Mouse (Mus musculus) gastrocnemius, postnatal 4 days (tissue): ENCODE data around the gene Ephb1. TPM values are rescaled to one million over a fixed set of nuclear protein-coding genes. Genes with fewer than 3 reads are reported as not detected.

Experiments used
- DNase-seq, 2 experiments: peaks; one replicate each; pipeline ENCODE4 v3.0.0; 2021 to 2022; ENCODE audit warnings: low spot score in 2 of 2, mixed read lengths in 2 of 2
- total RNA-seq, 2 experiments: library from RNA; stranded (reverse); gene quantifications; 2 replicates each; pipeline ENCODE4 v1.2.3; 2021

The Ephb1 gene
- total RNA-seq, 2 experiments from 2014 or later, result 4.9 to 5.4 TPM

- no peak for DNase-seq
Measured at GRCm38 (mm10) chr9:102073404-102073803, 281.1 kb downstream of the Ephb1 start.

DNA sequence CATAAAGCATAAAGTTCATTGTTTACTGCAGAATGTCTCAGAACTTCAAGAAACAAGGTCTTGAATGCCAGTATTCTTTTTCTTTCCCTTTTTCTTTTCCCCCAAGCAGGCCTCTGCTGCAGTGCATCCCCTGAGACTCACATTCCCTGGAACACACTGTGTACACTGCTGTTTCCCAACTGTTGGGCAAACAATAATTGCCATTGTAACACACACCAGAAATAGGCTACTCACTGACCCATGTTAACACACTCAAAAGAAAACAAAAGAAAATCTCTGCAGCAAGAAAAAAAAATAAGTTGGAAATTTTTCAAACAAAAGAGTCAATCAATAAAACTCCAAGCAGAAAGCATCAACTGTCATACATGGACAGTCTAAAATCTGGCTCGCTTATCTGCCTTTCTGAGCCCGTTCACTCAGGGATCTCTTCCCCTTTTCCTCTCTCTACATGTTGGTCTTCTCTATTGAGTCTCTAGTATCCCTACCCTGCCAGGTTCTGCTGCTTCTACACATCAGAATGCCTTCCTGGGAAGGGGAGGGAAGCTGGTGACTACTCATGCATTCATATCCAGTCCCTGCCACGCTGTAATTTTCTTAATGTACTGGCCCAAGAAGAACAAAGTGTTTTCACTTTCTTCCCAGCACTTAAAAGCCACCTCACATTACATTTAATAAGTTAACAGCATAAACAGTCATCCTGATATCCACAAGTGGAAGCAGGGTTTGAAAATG, 285.2 kb downstream of the Ephb1 start:
- no peak for DNase-seq

DNA sequence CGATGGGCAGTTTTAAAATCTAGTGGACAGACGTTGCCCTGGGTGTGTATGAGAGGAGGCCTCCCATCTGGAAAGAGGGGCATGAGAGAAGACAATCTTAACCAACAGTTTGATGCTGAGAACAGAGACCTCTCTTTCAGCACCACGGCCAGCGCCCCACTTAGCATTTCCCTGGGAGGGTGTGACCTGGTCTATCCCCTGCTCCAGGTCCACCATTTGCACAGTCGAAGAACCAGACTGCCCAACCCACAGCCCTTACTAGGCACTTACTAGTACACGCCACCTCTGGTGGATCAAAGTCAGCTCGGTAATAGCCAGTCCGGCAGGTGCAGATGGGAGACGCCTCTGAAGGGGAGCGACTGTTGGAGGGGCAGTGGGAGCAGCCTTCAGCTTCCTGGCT, 287.9 kb downstream of the Ephb1 start:
- DNase-seq, result peak in 1 of 2 experiments; percentile 26

GRCm38 (mm10) chr9:102045886-102046285, 308.6 kb downstream of the Ephb1 start:
- no peak for DNase-seq

DNA sequence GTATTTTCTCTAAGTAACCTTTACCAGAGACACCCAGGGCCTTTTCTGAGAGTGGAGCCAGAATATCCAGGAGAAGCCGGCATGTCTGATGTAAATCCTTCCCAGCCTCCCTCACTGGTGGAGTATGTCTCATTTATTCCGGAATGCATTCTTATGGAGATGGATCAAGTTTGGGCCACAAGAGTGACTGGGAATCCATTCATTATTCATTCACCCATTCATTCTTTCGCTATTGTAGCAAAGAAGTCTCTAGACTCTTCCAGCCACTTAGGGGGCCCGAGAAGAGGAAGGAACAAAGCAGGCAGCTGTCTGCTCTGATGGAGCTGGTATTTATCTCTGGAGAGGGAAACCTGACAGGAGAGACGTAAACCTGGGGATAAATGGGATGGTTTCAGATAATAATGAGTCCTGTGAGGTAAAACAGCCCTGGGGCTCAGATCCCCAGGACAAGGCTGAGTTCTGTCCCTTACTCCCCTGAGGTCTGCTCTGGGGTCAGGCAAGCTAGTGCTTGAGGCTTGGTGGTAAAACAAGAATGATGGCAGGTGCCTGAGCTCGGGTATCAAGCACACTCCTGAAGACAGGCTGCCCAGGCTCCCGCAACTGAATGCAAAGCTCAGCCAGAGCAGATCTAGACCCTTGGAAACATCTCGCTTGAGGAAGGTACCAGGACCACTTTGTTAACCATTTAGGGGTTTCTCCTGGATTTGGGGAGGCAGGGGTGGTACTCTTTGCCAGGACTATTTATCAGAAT, 309.2 kb downstream of the Ephb1 start:
- DNase-seq, result no peak

- DNase-seq, result no peak
Measured at GRCm38 (mm10) chr9:102039011-102039733, 315.3 kb downstream of the Ephb1 start.

DNA sequence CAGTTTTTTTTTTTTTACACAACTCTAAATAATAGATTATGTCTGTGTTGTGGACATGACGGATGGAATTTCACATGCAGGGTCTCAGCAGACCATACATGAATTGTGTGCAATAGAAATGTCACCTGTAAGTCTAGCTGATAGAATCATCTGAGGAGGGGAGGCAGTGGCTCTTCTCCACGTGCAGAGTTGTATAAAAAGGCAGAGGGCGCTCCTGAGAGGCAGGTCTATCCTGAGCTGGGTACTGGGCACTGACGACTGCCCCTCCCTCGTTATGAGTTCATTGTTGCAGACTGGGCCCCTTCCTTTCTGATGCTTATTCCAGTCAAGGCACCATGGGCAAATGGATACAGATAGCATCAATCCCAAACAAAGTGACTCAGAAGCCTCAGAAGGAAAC, 318.4 kb downstream of the Ephb1 start:
- no peak for DNase-seq

DNA sequence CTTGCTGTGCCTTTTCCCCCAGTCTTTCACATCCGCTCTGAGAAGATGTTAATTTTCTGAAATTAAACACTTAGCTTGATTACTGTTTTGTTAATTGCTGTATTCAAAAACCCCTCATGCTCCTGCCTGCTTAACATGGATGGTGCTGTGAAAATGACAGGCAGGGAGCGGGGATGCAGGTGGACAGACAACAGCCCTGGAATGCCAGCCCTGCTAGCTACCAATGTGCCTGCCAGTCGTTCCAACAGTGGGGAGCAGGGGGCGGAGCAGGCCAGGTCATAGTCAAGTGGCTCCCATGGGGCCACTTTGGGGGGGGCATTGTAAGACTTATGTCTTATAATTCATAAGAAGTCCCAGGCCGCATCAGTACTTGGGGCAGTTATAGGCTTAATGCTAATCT, 321.3 kb downstream of the Ephb1 start:
- DNase-seq, result no peak

DNA sequence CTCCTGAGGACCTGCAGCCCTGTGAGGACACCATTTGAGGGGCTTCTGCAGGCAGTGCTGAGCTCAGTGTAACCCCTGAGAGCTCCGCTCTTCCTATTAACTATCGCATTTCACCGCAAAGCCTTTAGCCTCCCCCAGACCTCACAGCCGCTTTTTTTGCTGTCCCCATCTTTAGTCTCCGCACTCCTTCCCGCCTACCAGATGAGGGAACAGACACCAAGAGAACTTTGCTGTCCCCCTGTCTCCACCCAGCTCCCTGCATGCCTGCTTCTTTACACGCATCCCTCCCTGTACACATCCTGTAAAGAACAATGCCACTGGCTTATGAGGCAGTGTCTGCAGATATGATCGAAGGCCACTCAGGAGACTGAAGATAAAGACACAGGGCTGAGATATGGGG, 322.1 kb downstream of the Ephb1 start:
- DNase-seq, result no peak

GRCm38 (mm10) chr9:102029661-102030060, 324.8 kb downstream of the Ephb1 start:
- no peak for DNase-seq

DNA sequence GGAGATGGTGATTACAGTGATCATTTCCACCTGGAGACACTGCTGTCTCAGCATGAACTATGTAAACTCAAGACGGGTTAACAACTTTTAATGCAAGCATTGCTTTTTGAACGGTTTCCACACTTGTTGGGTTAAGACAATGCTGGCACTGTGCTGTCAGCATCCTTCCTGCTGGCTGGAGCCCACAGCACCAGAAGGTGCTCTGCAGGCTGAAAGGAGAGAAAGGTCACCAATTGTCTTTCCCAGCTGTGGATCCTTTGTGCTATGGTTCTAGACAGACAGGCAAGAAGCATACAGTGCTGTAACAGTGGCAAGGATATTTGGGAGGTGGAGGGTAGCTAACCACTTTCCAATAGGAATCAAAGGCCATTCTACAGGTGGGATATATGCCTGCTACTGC, 328.4 kb downstream of the Ephb1 start:
- no peak for DNase-seq

GRCm38 (mm10) chr9:102025141-102025540, 329.4 kb downstream of the Ephb1 start:
- no peak for DNase-seq

DNA sequence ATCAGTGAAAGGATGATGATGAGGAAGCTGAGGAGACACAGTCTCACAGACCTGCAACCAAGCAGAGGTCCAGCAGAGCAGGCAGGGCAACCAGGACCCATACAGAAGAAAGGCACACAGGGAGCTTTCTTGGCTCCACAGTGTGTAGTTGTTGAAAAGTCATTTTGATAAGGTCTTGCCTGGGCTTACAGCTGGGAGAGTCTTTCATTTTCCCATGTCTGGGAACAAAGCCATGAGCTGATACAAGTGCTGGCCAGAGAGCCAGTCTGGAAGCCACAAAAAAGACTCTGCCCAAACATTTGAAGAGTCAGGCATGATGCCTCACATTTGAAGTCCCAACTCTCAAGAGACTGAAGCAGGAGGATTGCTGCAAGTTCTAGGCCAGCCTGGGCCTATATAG, 339.0 kb downstream of the Ephb1 start:
- no peak for DNase-seq

DNA sequence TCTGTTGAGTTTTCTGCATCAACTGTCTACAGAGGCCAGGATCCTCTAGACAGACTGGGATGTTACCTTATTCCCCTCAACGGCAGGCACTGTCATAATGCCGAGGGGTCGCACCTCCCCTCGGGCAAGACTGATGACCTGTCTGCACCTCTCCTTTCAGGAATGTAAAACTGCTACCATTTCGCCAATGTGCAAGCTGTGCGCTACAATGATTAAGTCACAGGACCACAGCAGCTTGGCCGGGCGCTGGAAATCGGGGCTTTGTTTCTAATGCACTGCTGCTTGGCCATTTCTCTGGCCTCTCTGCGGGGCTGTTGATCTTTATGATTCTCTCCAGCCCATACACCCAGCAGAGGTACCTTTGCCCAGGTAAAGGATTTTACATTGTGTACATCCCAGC, 346.8 kb downstream of the Ephb1 start:
- DNase-seq, result no peak

DNA sequence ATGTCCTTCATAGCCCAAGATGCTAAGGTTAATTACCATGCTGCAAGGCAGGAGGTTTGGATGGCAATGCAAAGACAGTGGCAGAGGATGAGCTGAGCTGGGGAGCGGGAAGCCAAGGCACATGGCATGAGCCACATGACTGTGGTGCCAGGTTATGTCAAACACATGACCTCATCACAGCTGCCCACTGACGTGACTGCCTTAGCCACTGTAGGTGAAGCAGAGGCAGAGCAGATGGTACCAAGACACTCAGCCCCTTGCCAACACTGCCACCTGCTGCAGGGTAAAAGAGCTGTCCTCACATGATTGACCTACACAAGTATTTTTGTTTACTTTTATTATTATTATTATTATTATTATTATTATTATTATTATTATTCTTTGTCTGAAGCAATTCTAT, 348.0 kb downstream of the Ephb1 start:
- no peak for DNase-seq

GRCm38 (mm10) chr9:102002920-102003319, 351.6 kb downstream of the Ephb1 start:
- no peak for DNase-seq

DNA sequence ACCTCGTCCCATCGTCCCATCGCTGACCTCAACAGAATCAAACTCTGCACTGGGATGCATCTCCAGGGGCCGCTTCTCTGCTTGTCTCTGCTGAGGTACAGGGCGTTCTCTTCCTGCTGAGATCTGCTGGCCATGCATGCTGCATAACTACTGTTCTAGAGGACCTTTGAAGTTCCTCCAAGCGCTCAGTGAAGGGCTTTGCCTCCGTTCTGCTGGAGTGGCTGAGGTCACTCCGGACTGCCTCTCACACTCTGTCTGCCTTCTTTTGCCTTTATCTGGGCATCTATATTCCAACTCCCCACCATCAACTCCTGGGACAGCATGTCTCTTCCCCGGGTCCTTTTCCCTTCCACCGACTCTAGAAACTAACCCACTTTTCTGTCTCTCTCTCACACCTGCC, 352.3 kb downstream of the Ephb1 start:
- DNase-seq, result no peak

GRCm38 (mm10) chr9:102001633-102002165, 352.8 kb downstream of the Ephb1 start:
- DNase-seq, result no peak

DNA sequence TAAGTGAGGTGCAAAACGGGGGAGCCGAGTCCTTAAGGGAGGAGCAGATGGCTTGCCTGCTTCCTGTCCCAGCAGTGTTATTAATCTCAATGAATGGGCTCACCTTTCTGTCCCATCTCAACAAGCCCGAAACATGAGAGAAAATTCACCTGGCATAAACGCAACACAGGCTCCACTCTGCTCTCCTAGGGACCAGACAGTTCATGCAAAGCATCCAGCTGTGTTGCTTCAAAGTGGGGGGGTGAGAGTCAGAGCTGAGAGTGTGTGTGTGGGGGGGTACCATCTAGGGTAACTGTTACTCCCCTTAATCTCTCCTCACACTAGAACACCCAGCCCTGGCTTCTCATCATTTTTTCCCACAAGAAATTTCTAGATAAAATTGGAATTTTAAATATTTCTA, 354.8 kb downstream of the Ephb1 start:
- no peak for DNase-seq

DNA sequence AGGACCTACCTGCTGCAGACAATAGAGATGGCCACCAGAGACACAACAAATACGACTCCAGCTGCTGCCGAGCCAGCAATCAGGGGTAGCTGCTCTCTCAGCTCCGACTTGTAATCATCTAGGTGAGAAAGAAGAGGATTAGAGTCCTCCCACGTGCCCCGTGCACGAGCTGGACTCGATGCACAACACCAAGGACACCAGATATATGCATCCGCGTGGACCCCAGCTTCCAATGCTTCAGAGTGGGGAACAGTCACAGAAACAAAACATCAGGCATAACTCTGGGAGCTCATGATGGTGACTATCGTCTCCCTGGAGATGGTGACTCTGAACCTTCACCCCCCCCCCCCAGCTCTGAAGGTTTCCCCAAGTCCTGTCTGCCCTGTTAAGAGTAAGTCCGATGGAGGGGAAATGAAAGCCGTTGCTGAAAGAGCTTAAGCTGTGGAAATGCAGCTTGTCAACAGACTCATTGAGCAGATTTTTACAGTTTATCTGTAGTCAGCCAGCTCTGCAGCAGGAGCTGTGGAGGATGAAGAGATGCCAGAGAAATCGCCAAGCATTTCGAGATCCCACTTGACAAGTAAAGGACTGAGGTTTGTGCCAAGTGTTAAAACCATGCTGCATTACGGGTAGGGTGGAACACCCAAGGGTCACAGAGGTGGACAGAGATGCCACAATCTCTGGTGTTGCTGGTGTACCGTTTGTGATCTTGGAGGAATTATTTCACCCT, 357.6 kb downstream of the Ephb1 start:
- no peak for DNase-seq

DNA sequence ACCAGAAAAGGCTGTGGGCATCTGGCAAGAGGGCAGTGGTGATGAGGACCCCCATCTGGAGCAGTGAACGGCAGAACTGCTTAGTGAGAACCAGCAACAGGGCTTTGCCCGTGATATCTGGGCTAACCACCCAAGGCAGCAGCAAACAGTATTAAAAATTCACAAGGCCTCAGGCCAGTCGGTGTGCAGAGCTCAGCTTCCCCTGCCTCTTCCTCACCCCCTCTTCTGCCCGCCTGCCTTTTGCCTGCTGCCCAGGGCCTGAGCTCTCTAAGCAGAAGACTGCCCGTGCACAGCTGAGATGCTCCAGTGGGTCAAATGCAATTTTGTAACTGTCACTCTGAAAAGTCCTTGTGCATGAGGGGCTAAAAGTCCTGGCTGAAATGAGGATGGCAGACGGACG, 358.3 kb downstream of the Ephb1 start:
- no peak for DNase-seq
